Mouse (Mus musculus): ENCODE results near the gene Inpp4a. TPM values are rescaled to one million over a fixed set of nuclear protein-coding genes. Genes with fewer than 3 reads are reported as not detected.
A peak's percentile ranks its signal among the peaks of the same experiment; 100 is the strongest.

Inpp4a gene
- polyA plus RNA-seq, 1 experiment: 4.9 TPM

DNA sequence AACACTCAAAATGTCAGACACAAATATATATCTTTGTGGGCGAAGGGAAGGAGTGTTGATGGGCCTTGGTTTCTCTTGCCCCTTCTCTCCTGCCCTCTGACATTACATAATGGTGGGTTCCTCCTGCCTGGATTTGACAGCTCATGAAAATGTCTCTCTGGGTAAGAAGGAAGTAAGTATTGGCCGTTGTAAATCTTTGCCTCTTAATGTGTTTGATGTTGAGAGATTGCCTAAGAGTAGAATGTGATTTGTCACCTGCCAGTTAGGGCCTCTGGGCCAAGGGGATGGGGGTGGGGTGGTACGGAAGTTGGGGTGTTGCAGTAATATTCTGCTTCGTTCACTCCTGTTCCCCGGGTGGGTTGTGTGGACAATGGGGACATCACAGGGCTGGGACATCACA is 985 bp downstream of the Inpp4a start:
- no peak for TF ChIP-seq TCF12 (IDR thresholded peaks at IDR 0.05; ENCODE audit: insufficient read depth, poor library complexity, severe bottlenecking)
- no peaks in the 10 kb centered on the region for H3K79me2 ChIP-seq (ENCODE audit: control insufficient read depth, insufficient read depth)

DNA sequence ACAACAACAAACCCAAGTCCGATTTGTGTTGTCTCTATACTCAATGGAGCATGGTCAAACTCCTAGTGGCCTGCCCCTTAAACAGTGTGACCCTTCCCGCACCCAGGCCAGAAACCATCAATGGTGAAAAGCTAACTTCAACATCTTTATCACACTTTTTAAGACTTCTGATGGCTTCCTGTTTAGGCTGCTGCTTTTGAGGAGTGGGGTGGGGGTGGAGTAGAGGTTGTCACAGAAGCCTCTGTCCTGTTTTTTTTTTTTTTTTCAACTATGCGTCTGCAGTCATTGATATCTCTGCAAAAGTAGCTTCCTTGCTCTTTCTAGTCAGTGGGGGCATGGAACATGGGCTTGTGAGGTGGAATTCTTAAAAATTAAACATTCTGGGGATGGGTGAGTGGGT is 3.1 kb downstream of the Inpp4a start:
- Histone ChIP-seq H3K4me2 (ENCODE audit: low read depth) (no peak overlapping the region), H3K36me3 (ENCODE audit: control insufficient read depth, insufficient read depth) (no peaks in the 10 kb centered on the region), H3K79me2 (ENCODE audit: control insufficient read depth, insufficient read depth) (no peaks in the 10 kb centered on the region), H3ac (ENCODE audit: control insufficient read depth, insufficient read length) (no peak overlapping the region), H3K27me3 (ENCODE audit: control insufficient read depth, insufficient read depth, insufficient read length) (no peaks in the 10 kb centered on the region), H3K4me3 (no peak overlapping the region)
- TF ChIP-seq TCF3 (IDR thresholded peaks at IDR 0.05; ENCODE audit: insufficient read length, low read depth) (no peak), E2F4 (IDR thresholded peaks at IDR 0.05; ENCODE audit: insufficient read depth) (no peak), TCF12 (IDR thresholded peaks at IDR 0.05; ENCODE audit: insufficient read depth, poor library complexity, severe bottlenecking) (no peak)

More for the DNA sequence above, 985 bp downstream of the Inpp4a start:
- H3K4me3 ChIP-seq: peak overlapping the region; percentile 32
- peak overlapping the region; percentile 92 for H3K4me2 ChIP-seq (ENCODE audit: low read depth)
- no peaks in the 10 kb centered on the region for H3K27me3 ChIP-seq (ENCODE audit: control insufficient read depth, insufficient read depth, insufficient read length)
- no peaks in the 10 kb centered on the region for H3K36me3 ChIP-seq (ENCODE audit: control insufficient read depth, insufficient read depth)
- H3ac ChIP-seq (ENCODE audit: control insufficient read depth, insufficient read length): peak overlapping the region; percentile 57

DNA sequence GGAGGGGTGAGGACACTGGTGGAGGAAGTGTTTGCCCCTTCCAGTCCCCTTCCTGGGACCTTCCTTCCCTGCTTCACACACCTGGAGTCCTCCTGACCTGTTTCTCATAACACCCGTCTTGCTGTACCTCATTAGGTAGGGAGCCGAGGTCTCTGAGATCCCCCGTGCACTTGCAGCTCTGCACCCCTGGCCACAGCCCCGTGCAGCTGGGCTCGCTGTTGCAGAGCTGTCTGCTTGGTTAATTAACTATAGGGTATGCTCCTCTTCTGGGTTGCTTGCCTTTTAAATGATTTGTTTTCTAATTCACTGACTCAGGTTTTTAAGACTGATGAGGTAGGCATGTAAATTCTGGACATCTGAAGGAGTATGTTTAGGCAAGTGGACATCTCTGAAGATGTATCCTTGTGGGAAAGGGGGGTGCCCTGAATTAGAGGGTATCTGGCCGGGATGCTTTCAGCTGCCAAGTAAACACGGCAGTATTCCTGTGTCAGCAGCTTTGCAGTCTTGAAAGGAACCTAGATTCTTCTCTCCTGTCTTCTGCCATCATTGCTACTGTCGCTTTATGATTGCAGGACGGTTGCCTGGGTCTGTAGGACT is 6.1 kb downstream of the Inpp4a start:
- TF ChIP-seq MYOG (IDR thresholded peaks at IDR 0.05; ENCODE audit: control insufficient read depth in 1 of 3, insufficient read depth in 1 of 3, insufficient read length in 2 of 3, low read depth in 2 of 3): no peak
- TF ChIP-seq TCF12 (IDR thresholded peaks at IDR 0.05; ENCODE audit: insufficient read depth, poor library complexity, severe bottlenecking): no peak
- no peak for TF ChIP-seq MAX (IDR thresholded peaks at IDR 0.05; ENCODE audit: low read depth)
- Histone ChIP-seq H3K79me2 (ENCODE audit: control insufficient read depth, insufficient read depth) (no peaks in the 10 kb centered on the region), H3K4me3 (no peak overlapping the region), H3K27me3 (ENCODE audit: control insufficient read depth, insufficient read depth, insufficient read length) (no peaks in the 10 kb centered on the region), H3K4me2 (ENCODE audit: low read depth) (no peak overlapping the region), H3K36me3 (ENCODE audit: control insufficient read depth, insufficient read depth) (no peaks in the 10 kb centered on the region), H3ac (ENCODE audit: control insufficient read depth, insufficient read length) (no peak overlapping the region)

DNA sequence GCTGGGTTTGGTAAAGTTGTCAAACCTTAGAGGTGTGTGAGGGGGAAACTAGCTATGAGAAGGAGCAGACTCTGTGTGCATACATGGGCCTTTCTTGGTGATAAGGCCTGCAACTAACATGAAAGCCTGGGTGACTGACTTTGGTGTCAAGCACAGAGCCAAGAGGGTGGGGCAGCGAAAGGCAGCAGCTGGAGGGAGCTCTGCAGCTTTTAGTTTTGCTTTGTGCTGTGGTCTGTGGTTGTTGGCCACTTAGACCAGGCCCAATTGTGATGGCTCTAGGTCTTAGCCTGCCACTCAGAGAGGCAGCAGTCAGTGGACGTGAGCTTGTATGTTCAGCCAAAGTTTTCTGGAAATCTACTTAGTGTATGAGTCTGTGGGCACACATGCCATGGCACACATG is 7.9 kb downstream of the Inpp4a start:
- H3K4me3 ChIP-seq: no peak overlapping the region
- no peaks in the 10 kb centered on the region for H3K79me2 ChIP-seq (ENCODE audit: control insufficient read depth, insufficient read depth)
- no peak overlapping the region for H3ac ChIP-seq (ENCODE audit: control insufficient read depth, insufficient read length)
- H3K4me2 ChIP-seq (ENCODE audit: low read depth): peak overlapping the region; percentile 36
- TF ChIP-seq MYOG (IDR thresholded peaks at IDR 0.05; ENCODE audit: control insufficient read depth in 1 of 3, insufficient read depth in 1 of 3, insufficient read length in 2 of 3, low read depth in 2 of 3) (peak in 2 of 3 experiments; percentile 51 to 70), MYOD1 (IDR thresholded peaks at IDR 0.05; ENCODE audit: control insufficient read depth in 1 of 3, insufficient read length in 2 of 3, low read depth in 2 of 3) (peak in 1 of 3 experiments; percentile 37), CEBPB (IDR thresholded peaks at IDR 0.05; ENCODE audit: insufficient read depth, poor library complexity, severe bottlenecking) (no peak)
- no peaks in the 10 kb centered on the region for H3K27me3 ChIP-seq (ENCODE audit: control insufficient read depth, insufficient read depth, insufficient read length)
- no peaks in the 10 kb centered on the region for H3K36me3 ChIP-seq (ENCODE audit: control insufficient read depth, insufficient read depth)

DNA sequence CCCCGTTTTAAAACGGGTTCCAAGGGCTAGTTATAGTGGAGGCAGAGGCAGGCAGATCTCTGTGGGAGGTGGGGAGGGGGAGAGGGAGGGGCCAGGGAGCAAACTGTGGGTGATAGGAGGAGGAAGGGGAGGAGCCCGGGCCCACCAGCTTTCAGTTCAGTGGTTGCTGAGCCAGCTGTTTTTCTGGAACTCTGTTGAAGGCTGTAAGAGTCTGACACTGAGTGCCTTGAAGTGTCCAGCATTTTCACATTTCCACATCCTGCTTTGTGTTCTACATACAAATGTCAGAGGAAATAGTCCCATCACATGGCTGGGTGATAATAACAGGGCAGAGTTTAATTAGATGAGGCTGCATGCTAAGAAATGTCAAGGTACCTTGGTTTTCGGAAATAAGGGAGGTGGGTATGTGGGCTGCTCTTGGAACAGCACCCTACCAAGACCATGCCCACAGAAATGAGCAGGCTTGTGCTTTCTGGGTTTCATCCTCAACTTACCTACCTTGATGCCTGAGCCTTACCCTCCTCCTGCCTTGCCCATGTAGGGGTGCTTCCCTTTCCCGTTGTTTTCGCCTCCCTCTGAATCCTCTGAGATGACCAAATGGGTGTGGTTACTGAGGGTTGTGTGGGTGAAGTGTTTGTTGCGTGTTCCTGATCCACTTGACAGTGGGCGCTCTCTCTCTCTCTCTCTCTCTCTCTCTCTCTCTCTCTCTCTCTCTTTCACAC is 8.5 kb downstream of the Inpp4a start:
- H3K4me3 ChIP-seq: no peak overlapping the region
- TF ChIP-seq TCF12 (IDR thresholded peaks at IDR 0.05; ENCODE audit: insufficient read depth, poor library complexity, severe bottlenecking): no peak
- TF ChIP-seq MYOD1 (IDR thresholded peaks at IDR 0.05; ENCODE audit: control insufficient read depth in 1 of 3, insufficient read length in 2 of 3, low read depth in 2 of 3): no peak
- no peak for TF ChIP-seq E2F4 (IDR thresholded peaks at IDR 0.05; ENCODE audit: insufficient read depth)
- TF ChIP-seq POLR2A (IDR thresholded peaks at IDR 0.05; ENCODE audit: insufficient read length, low read depth): no peak
- no peak for TF ChIP-seq USF1 (IDR thresholded peaks at IDR 0.05; ENCODE audit: low read depth)
- TF ChIP-seq TCF3 (IDR thresholded peaks at IDR 0.05; ENCODE audit: insufficient read length, low read depth): no peak
- TF ChIP-seq MYOG (IDR thresholded peaks at IDR 0.05; ENCODE audit: control insufficient read depth in 1 of 3, insufficient read depth in 1 of 3, insufficient read length in 2 of 3, low read depth in 2 of 3): no peak
- TF ChIP-seq SRF (IDR thresholded peaks at IDR 0.05; ENCODE audit: control insufficient read depth, insufficient read length, low read depth): no peak
- no peak for TF ChIP-seq POLR2AphosphoS2 (IDR thresholded peaks at IDR 0.05; ENCODE audit: insufficient read length, low read depth)
- TF ChIP-seq MAX (IDR thresholded peaks at IDR 0.05; ENCODE audit: low read depth): no peak
- TF ChIP-seq REST (IDR thresholded peaks at IDR 0.05; ENCODE audit: insufficient read depth, insufficient read length): no peak
- no peak for TF ChIP-seq CEBPB (IDR thresholded peaks at IDR 0.05; ENCODE audit: insufficient read depth, poor library complexity, severe bottlenecking)
- H3K4me2 ChIP-seq (ENCODE audit: low read depth): peak overlapping the region; percentile 36

DNA sequence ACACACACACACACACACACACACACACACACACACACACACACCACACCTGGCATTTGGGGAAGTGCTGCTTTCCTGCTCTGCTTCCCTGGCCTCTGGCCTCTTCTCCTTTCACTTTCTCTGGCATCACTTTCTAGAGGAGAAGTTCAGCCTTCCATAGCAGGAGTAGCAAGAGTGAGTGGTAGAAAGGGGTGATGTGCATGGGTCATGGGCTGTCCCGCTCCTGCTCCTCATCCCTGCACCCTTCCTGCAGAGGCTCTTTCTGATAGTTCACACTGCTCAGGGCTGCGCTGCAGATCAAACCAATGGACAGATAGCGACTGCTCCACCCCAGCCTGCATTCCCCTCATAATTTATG is 9.1 kb downstream of the Inpp4a start:
- TF ChIP-seq TCF12 (IDR thresholded peaks at IDR 0.05; ENCODE audit: insufficient read depth, poor library complexity, severe bottlenecking) (no peak), POLR2A (IDR thresholded peaks at IDR 0.05; ENCODE audit: insufficient read length, low read depth) (no peak), E2F4 (IDR thresholded peaks at IDR 0.05; ENCODE audit: insufficient read depth) (no peak), USF1 (IDR thresholded peaks at IDR 0.05; ENCODE audit: low read depth) (no peak), SRF (IDR thresholded peaks at IDR 0.05; ENCODE audit: control insufficient read depth, insufficient read length, low read depth) (no peak), MYOD1 (IDR thresholded peaks at IDR 0.05; ENCODE audit: control insufficient read depth in 1 of 3, insufficient read length in 2 of 3, low read depth in 2 of 3) (no peak)
- Histone ChIP-seq H3K27me3 (ENCODE audit: control insufficient read depth, insufficient read depth, insufficient read length) (no peaks in the 10 kb centered on the region), H3K4me3 (no peak overlapping the region), H3ac (ENCODE audit: control insufficient read depth, insufficient read length) (no peak overlapping the region), H3K36me3 (ENCODE audit: control insufficient read depth, insufficient read depth) (no peaks in the 10 kb centered on the region), H3K4me2 (ENCODE audit: low read depth) (no peak overlapping the region), H3K79me2 (ENCODE audit: control insufficient read depth, insufficient read depth) (no peaks in the 10 kb centered on the region)

More for the DNA sequence above, 8.5 kb downstream of the Inpp4a start:
- Histone ChIP-seq H3K27me3 (ENCODE audit: control insufficient read depth, insufficient read depth, insufficient read length) (no peaks in the 10 kb centered on the region), H3K36me3 (ENCODE audit: control insufficient read depth, insufficient read depth) (no peaks in the 10 kb centered on the region), H3K79me2 (ENCODE audit: control insufficient read depth, insufficient read depth) (no peaks in the 10 kb centered on the region), H3ac (ENCODE audit: control insufficient read depth, insufficient read length) (no peak overlapping the region)

Data from myocyte (in vitro differentiated cells).